Mouse (Mus musculus) kidney, adult 2 months (tissue): ENCODE data around the gene Snrpg. TPM values are rescaled to one million over a fixed set of nuclear protein-coding genes. Genes with fewer than 3 reads are reported as not detected.

ENCODE experiments used
- DNase-seq: peaks from one replicate; pipeline ENCODE4 v3.0.0; 2021
- H3K27ac ChIP-seq: fragments of 200-500 bp; 2 replicates; pipeline ENCODE4 v1.5.1; 2012; ENCODE audit warnings: low read depth, low read length, control low read depth, inconsistent platforms; ENCODE audit not compliant: insufficient read depth
- H3K27me3 ChIP-seq: fragments of 200-500 bp; replicated peaks from 2 replicates; pipeline ENCODE4 v1.6.1; 2012; ENCODE audit warnings: mild to moderate bottlenecking, moderate library complexity, low read length, inconsistent platforms; ENCODE audit not compliant: control insufficient read depth, insufficient read depth
- H3K36me3 ChIP-seq: fragments of 200-500 bp; 2 replicates; pipeline ENCODE4 v1.6.1; 2012; ENCODE audit warnings: mild to moderate bottlenecking, moderate library complexity, low read length, inconsistent platforms; ENCODE audit not compliant: control insufficient read depth, insufficient read depth
- H3K4me1 ChIP-seq: fragments of 200-500 bp; 2 replicates; pipeline ENCODE4 v1.6.1; 2011; ENCODE audit warnings: low read length; ENCODE audit not compliant: control insufficient read depth, insufficient read depth
- H3K4me3 ChIP-seq: fragments of 200-500 bp; 2 replicates; pipeline ENCODE4 v1.5.1; 2011; ENCODE audit warnings: mild to moderate bottlenecking, low read depth, low read length, control low read depth; ENCODE audit not compliant: insufficient read depth
- CTCF ChIP-seq: fragments of 200-500 bp; conservative IDR thresholded peaks from 2 replicates; pipeline ENCODE4 v1.5.1; 2011; ENCODE audit warnings: low read depth, mild to moderate bottlenecking, control low read depth, low read length, moderate library complexity, mixed read lengths; ENCODE audit not compliant: insufficient read depth, insufficient read length
- POLR2A ChIP-seq: fragments of 200-500 bp; IDR thresholded peaks from one replicate; pipeline ENCODE4 v1.6.1; 2011; ENCODE audit warnings: low read depth, low read length, control low read depth
- WGBS: fragments of 180-500 bp; shearing (Covaris S2); methylation state at CpG from one replicate; pipeline ENCODE4 v1.1.7; 2018; 5-methylcytosine and 5-hydroxymethylcytosine counted together
- polyA plus RNA-seq: library from polyadenylated mRNA; depleted of rRNA; stranded (reverse); fragments of >200 nt; gene quantifications from 2 replicates; pipeline ENCODE4 v1.2.3, GENCODE M21; 2012

The Snrpg gene
- polyA plus RNA-seq, 1 experiment, result 82.5 TPM

- TF ChIP-seq POLR2A (no peak), CTCF (no peak; the same call in 1 of the 2 replicates)
- WGBS, result 90% methylated on average over 3 of the region's 3 CpGs
- DNase-seq, result no peak
- Histone ChIP-seq H3K27me3 (no peaks in the 10 kb centered on the region), H3K4me3 (no peak overlapping the region), H3K36me3 (no peaks in the 10 kb centered on the region), H3K27ac (no peak overlapping the region), H3K4me1 (no peaks in the 10 kb centered on the region)
Observed at GRCm38 (mm10) chr6:86354948-86355347, 16.2 kb upstream of the Snrpg start.

GRCm38 (mm10) chr6:86356956-86357355 lies 14.1 kb upstream of the Snrpg start:
- Histone ChIP-seq H3K27ac (no peak overlapping the region), H3K4me1 (peaks cover 4% of the 10 kb centered on the region; the same call in 1 of the 2 replicates), H3K36me3 (no peaks in the 10 kb centered on the region), H3K4me3 (no peak overlapping the region), H3K27me3 (no peaks in the 10 kb centered on the region)
- 58% methylated on average over 9 of the region's 9 CpGs for WGBS
- no peak for TF ChIP-seq CTCF
- no peak for TF ChIP-seq POLR2A
- DNase-seq, result no peak

- peak; percentile 86 for DNase-seq
- 32% methylated on average over 7 of the region's 7 CpGs for WGBS
- H3K27me3 ChIP-seq, result no peaks in the 10 kb centered on the region
Observed at GRCm38 (mm10) chr6:86360691-86361090, 10.4 kb upstream of the Snrpg start.

GRCm38 (mm10) chr6:86361373-86361772 lies 9.7 kb upstream of the Snrpg start:
- no peaks in the 10 kb centered on the region for H3K27me3 ChIP-seq
- peaks cover 7% of the 10 kb centered on the region; the same call in 1 of the 2 replicates for H3K4me1 ChIP-seq
- no peak overlapping the region for H3K27ac ChIP-seq
- no peak overlapping the region for H3K4me3 ChIP-seq
- no peaks in the 10 kb centered on the region for H3K36me3 ChIP-seq
- TF ChIP-seq POLR2A, result no peak
- WGBS, result 89% methylated on average over 7 of the region's 7 CpGs
- no peak for DNase-seq

More at GRCm38 (mm10) chr6:86360691-86361090, 10.4 kb upstream of the Snrpg start:
- Histone ChIP-seq H3K27ac (no peak overlapping the region), H3K4me3 (no peak overlapping the region), H3K4me1 (peaks cover 4% of the 10 kb centered on the region; the same call in 1 of the 2 replicates), H3K36me3 (no peaks in the 10 kb centered on the region)
- no peak for TF ChIP-seq CTCF
- no peak for TF ChIP-seq POLR2A

- Histone ChIP-seq H3K36me3 (no peaks in the 10 kb centered on the region), H3K27me3 (no peaks in the 10 kb centered on the region), H3K27ac (no peak overlapping the region), H3K4me1 (peaks cover 11% of the 10 kb centered on the region; the same call in 1 of the 2 replicates), H3K4me3 (peak overlapping the region; percentile 59)
- TF ChIP-seq CTCF (peak; percentile 92), POLR2A (no peak)
- WGBS, result under 1% methylated on average over 17 of the region's 17 CpGs
- peak; percentile 84 for DNase-seq
Observed at GRCm38 (mm10) chr6:86364442-86365141, 6.5 kb upstream of the Snrpg start.

GRCm38 (mm10) chr6:86365371-86366124 lies 5.6 kb upstream of the Snrpg start, which contains the start of gene Fam136a:
Gene Fam136a, plus strand, starts transcription at chr6:86365646.
- peak within 1 kb of the TSS; percentile 73 for H3K27ac ChIP-seq
- peaks cover 10% of the 10 kb centered on the region for H3K4me1 ChIP-seq
- TF ChIP-seq CTCF (peak; percentile 94), POLR2A (peak; percentile 11)
- peak within 1 kb of the TSS; percentile 63 for H3K4me3 ChIP-seq
- DNase-seq, result peak; percentile 98
- no peaks in the 10 kb centered on the region for H3K36me3 ChIP-seq
- H3K27me3 ChIP-seq, result no peaks in the 10 kb centered on the region
- under 1% methylated on average over 73 of the region's 76 CpGs for WGBS
